Mouse (Mus musculus): Measurements from ENCODE around the gene Cdc37. TPM values are rescaled to one million over a fixed set of nuclear protein-coding genes. Genes with fewer than 3 reads are reported as not detected.
"Not testable (repeated sequence)": the region's sequence is repeated elsewhere in the genome, so short reads cannot be mapped to it uniquely, and the experiment has no call there.

The Cdc37 gene
- total RNA-seq (2021): 100 to 1,000 TPM; 151 to 157 TPM
- long read RNA-seq, experiment 1, full-length matches to known transcripts: 319 of 367 reads
- long read RNA-seq, experiment 1, partial matches to known transcripts: 25 of 367 reads
- long read RNA-seq, experiment 1, other reads (novel, unspliced or antisense): 23 of 367 reads
- long read RNA-seq, experiment 2, full-length matches to known transcripts: 256 of 304 reads
- long read RNA-seq, experiment 2, partial matches to known transcripts: 21 of 304 reads
- long read RNA-seq, experiment 2, other reads (novel, unspliced or antisense): 27 of 304 reads

GRCm38 (mm10) chr9:21149654-21150419 is at the start of gene Cdc37:
Gene Cdc37 (minus strand): TSS chr9:21149982.
- intact Hi-C loops (cut with DNase I): loop anchor here (5.0 kb wide), 1 partner anchor 62 kb away; no protein-coding TSS in a partner anchor
- peak; percentile 95 to 96 for DNase-seq

- intact Hi-C loops (cut with DNase I): no loop called here
- no peak for DNase-seq
Measured at GRCm38 (mm10) chr9:21198960-21199359, 49.2 kb upstream of the Cdc37 start.

- intact Hi-C loops (cut with DNase I): no loop called here
- no peak for DNase-seq
Measured at GRCm38 (mm10) chr9:21197981-21198380, 48.2 kb upstream of the Cdc37 start.

- intact Hi-C loops (cut with DNase I): no loop called here
- no peak for DNase-seq
Measured at GRCm38 (mm10) chr9:21196521-21197433, 47.0 kb upstream of the Cdc37 start.

GRCm38 (mm10) chr9:21195736-21196505 is 46.1 kb upstream of the Cdc37 start:
- intact Hi-C loops (cut with DNase I); DNase-seq: not testable (repeated sequence)

- intact Hi-C loops (cut with DNase I): no loop called here
- no peak for DNase-seq
Measured at GRCm38 (mm10) chr9:21194787-21195493, 45.2 kb upstream of the Cdc37 start.

GRCm38 (mm10) chr9:21193786-21194185 is 44.0 kb upstream of the Cdc37 start:
- intact Hi-C loops (cut with DNase I): no loop called here
- no peak for DNase-seq

- no peak for DNase-seq
- intact Hi-C loops (cut with DNase I): no loop called here
Measured at GRCm38 (mm10) chr9:21190670-21191069, 40.9 kb upstream of the Cdc37 start.

- no peak for DNase-seq
- intact Hi-C loops (cut with DNase I): no loop called here
Measured at GRCm38 (mm10) chr9:21189905-21190304, 40.1 kb upstream of the Cdc37 start.

GRCm38 (mm10) chr9:21185436-21185835 is 35.7 kb upstream of the Cdc37 start:
- intact Hi-C loops (cut with DNase I): no loop called here

GRCm38 (mm10) chr9:21184733-21185132 is 35.0 kb upstream of the Cdc37 start:
- intact Hi-C loops (cut with DNase I): no loop called here
- DNase-seq: peak; percentile 71 to 78

More at GRCm38 (mm10) chr9:21185436-21185835, 35.7 kb upstream of the Cdc37 start:
- peak in 1 of 2 experiments; percentile 47 for DNase-seq

GRCm38 (mm10) chr9:21183905-21184413 is 34.2 kb upstream of the Cdc37 start:
- intact Hi-C loops (cut with DNase I): no loop called here
- DNase-seq: peak; percentile 74 to 76

GRCm38 (mm10) chr9:21183421-21183820 is 33.6 kb upstream of the Cdc37 start:
- intact Hi-C loops (cut with DNase I): no loop called here

GRCm38 (mm10) chr9:21181421-21182220 is 31.8 kb upstream of the Cdc37 start:
- DNase-seq: peak; percentile 65 to 67

More at GRCm38 (mm10) chr9:21183421-21183820, 33.6 kb upstream of the Cdc37 start:
- no peak for DNase-seq

GRCm38 (mm10) chr9:21180841-21181240 is 31.1 kb upstream of the Cdc37 start:
- DNase-seq: no peak
- intact Hi-C loops (cut with DNase I): no loop called here

More at GRCm38 (mm10) chr9:21181421-21182220, 31.8 kb upstream of the Cdc37 start:
- intact Hi-C loops (cut with DNase I): no loop called here

GRCm38 (mm10) chr9:21180402-21180801 is 30.6 kb upstream of the Cdc37 start:
- no peak for DNase-seq
- intact Hi-C loops (cut with DNase I): no loop called here

- intact Hi-C loops (cut with DNase I): no loop called here
- no peak for DNase-seq
Measured at GRCm38 (mm10) chr9:21172364-21172763, 22.6 kb upstream of the Cdc37 start.

- intact Hi-C loops (cut with DNase I): no loop called here
Measured at GRCm38 (mm10) chr9:21169157-21169556, 19.4 kb upstream of the Cdc37 start.

More at GRCm38 (mm10) chr9:21169157-21169556, 19.4 kb upstream of the Cdc37 start:
- no peak for DNase-seq
